Mouse (Mus musculus): ENCODE measurements around the gene Pcsk1n. TPM values are rescaled to one million over a fixed set of nuclear protein-coding genes. Genes with fewer than 3 reads are reported as not detected.

Pcsk1n gene
- total and polyA plus RNA-seq, 3 experiments = not detected

DNA sequence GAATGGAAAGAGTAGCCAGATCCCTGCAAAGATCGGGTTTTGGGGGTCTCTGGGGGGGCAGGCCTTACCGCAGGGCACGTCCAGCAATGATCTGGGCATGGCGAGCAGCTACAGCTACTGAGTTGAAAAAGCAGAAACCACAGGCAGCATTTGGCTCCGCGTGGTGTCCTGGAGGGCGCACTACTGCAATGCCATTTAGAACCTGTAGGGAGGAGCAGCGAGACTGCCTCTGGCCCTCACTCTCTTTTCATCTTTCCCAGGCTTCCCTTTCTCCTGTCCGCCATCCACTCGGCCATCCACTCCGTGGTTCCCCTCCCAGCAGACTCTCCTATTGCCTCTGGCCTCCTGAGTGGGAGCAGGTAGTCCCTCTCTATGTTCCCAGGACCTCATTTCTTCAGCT, 17.3 kb downstream of the Pcsk1n start:
- H3K9ac ChIP-seq (ENCODE audit: control insufficient read depth, low read depth, low read length, poor library complexity, severe bottlenecking) = no peak overlapping the region
- no peaks in the 10 kb centered on the region for H3K36me3 ChIP-seq (ENCODE audit: control insufficient read depth in 1 of 2, insufficient read depth in 2 of 2, low read length in 2 of 2)
- no peaks in the 10 kb centered on the region for H3K9me3 ChIP-seq (replicated peaks; ENCODE audit: insufficient read depth, low read length)
- peak; percentile 44 for DNase-seq (ENCODE audit: low read depth, low spot score)
- H3K4me1 ChIP-seq (ENCODE audit: control insufficient read depth in 1 of 2, insufficient read depth in 2 of 2, low read length in 2 of 2) = no peaks in the 10 kb centered on the region
- H3K4me3 ChIP-seq (ENCODE audit: control insufficient read depth in 1 of 2, insufficient read depth in 1 of 2, low read depth in 2 of 2, low read length in 2 of 2) = no peak overlapping the region
- H3K79me2 ChIP-seq (ENCODE audit: control insufficient read depth, insufficient read depth, low read length, poor library complexity) = no peaks in the 10 kb centered on the region
- H3K27ac ChIP-seq (ENCODE audit: control insufficient read depth, low read depth, low read length) = no peak overlapping the region
- TF ChIP-seq SMC3 (IDR thresholded peaks at IDR 0.05; ENCODE audit: low read depth, low read length) (peak; percentile 27), MYB (IDR thresholded peaks at IDR 0.05; ENCODE audit: low read depth, low read length) (no peak), CTCF (IDR thresholded peaks at IDR 0.05 in 2 of 3, conservative IDR thresholded peaks at IDR 0.05 in 1 of 3; ENCODE audit: control insufficient read depth in 1 of 3, insufficient read depth in 1 of 3, low read depth in 2 of 3, low read length in 3 of 3, poor library complexity in 1 of 3, severe bottlenecking in 1 of 3) (peak; percentile 28 to 44 (median 42); a peak in 5 of 6 replicates)
- H3K27me3 ChIP-seq (ENCODE audit: control insufficient read depth in 1 of 2, insufficient read depth in 2 of 2, low read length in 2 of 2) = no peaks in the 10 kb centered on the region

DNA sequence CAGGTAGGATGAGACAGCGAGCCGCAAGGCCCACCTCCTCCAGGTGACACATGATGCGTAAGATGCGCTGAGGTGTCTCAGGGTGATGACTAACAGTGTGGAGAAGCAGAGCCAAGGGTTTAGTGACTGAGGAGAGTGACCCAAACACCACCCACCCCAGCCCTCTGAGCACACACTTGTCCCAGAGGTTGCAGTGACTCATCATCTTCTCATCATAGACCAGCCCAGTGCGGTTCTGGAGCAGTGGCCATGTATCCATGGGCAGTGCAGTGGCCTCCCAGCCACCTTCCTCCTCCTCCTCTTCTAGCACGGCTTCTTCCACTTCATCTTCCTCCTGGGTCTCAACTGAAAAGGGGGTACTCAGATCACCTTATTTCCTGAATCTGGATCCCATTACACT, 18.0 kb downstream of the Pcsk1n start:
- TF ChIP-seq ETS1 (IDR thresholded peaks at IDR 0.05; ENCODE audit: low read depth, low read length) = no peak
- no peak for TF ChIP-seq CHD2 (IDR thresholded peaks at IDR 0.05; ENCODE audit: low read length)
- no peak for TF ChIP-seq SMC3 (IDR thresholded peaks at IDR 0.05; ENCODE audit: low read depth, low read length)
- Histone ChIP-seq H3K79me2 (ENCODE audit: control insufficient read depth, insufficient read depth, low read length, poor library complexity) (no peaks in the 10 kb centered on the region), H3K4me3 (ENCODE audit: control insufficient read depth in 1 of 2, insufficient read depth in 1 of 2, low read depth in 2 of 2, low read length in 2 of 2) (no peak overlapping the region), H3K27me3 (ENCODE audit: control insufficient read depth in 1 of 2, insufficient read depth in 2 of 2, low read length in 2 of 2) (no peaks in the 10 kb centered on the region), H3K36me3 (ENCODE audit: control insufficient read depth in 1 of 2, insufficient read depth in 2 of 2, low read length in 2 of 2) (no peaks in the 10 kb centered on the region), H3K9ac (ENCODE audit: control insufficient read depth, low read depth, low read length, poor library complexity, severe bottlenecking) (no peak overlapping the region), H3K9me3 (replicated peaks; ENCODE audit: insufficient read depth, low read length) (no peaks in the 10 kb centered on the region), H3K27ac (ENCODE audit: control insufficient read depth, low read depth, low read length) (no peak overlapping the region), H3K4me1 (ENCODE audit: control insufficient read depth in 1 of 2, insufficient read depth in 2 of 2, low read length in 2 of 2) (no peaks in the 10 kb centered on the region)
- DNase-seq (ENCODE audit: low read depth, low spot score) = no peak

DNA sequence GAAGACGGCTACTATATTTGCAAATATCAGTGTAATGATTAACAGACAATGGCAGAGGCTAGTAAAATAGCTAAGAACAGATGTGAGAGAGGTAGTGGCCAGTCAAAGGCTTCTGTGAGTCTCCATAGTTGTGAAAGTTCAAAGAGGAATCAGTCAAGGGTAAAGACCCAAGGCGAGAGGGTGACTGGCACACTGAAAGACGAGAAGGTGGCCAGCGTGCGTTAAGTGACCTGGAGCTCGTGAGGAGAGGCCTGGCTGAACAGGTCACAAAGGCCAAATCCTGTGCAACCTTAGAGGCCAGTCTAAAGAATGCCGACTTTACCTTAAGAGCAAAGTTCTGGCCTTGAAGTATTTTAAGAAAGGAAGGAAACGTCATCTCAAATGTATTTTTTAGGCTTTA, 26.0 kb downstream of the Pcsk1n start:
- Histone ChIP-seq H3K27ac (ENCODE audit: control insufficient read depth, low read depth, low read length) (no peak overlapping the region), H3K4me3 (ENCODE audit: control insufficient read depth in 1 of 2, insufficient read depth in 1 of 2, low read depth in 2 of 2, low read length in 2 of 2) (no peak overlapping the region), H3K9me3 (replicated peaks; ENCODE audit: insufficient read depth, low read length) (no peaks in the 10 kb centered on the region), H3K4me1 (ENCODE audit: control insufficient read depth in 1 of 2, insufficient read depth in 2 of 2, low read length in 2 of 2) (peaks cover 3 to 8% of the 10 kb centered on the region in 2 experiments; a peak in 3 of 4 replicates), H3K27me3 (ENCODE audit: control insufficient read depth in 1 of 2, insufficient read depth in 2 of 2, low read length in 2 of 2) (no peaks in the 10 kb centered on the region), H3K36me3 (ENCODE audit: control insufficient read depth in 1 of 2, insufficient read depth in 2 of 2, low read length in 2 of 2) (peaks cover 0 to 4% of the 10 kb centered on the region in 2 experiments; a peak in 1 of 4 replicates), H3K79me2 (ENCODE audit: control insufficient read depth, insufficient read depth, low read length, poor library complexity) (no peaks in the 10 kb centered on the region), H3K9ac (ENCODE audit: control insufficient read depth, low read depth, low read length, poor library complexity, severe bottlenecking) (no peak overlapping the region)
- TF ChIP-seq SIN3A (IDR thresholded peaks at IDR 0.05; ENCODE audit: low read length) (no peak), MAX (IDR thresholded peaks at IDR 0.05; ENCODE audit: low read length) (no peak), NRF1 (IDR thresholded peaks at IDR 0.05; ENCODE audit: insufficient read depth, low read depth, low read length, poor library complexity, severe bottlenecking) (no peak), BHLHE40 (IDR thresholded peaks at IDR 0.05; ENCODE audit: borderline replicate concordance, low read depth, low read length) (no peak), MEF2A (IDR thresholded peaks at IDR 0.05; ENCODE audit: extremely low read depth, insufficient replicate concordance, low read depth, low read length, poor library complexity, severe bottlenecking) (no peak), USF1 (IDR thresholded peaks at IDR 0.05; ENCODE audit: low read depth, low read length) (no peak), CHD1 (IDR thresholded peaks at IDR 0.05; ENCODE audit: low read depth, low read length) (no peak), HCFC1 (IDR thresholded peaks at IDR 0.05; ENCODE audit: low read depth, low read length) (no peak), POLR2A (IDR thresholded peaks at IDR 0.05; ENCODE audit: control insufficient read depth in 1 of 2, insufficient read depth in 1 of 2, low read depth in 1 of 2, low read length in 2 of 2, poor library complexity in 1 of 2) (no peak), GABPA (IDR thresholded peaks at IDR 0.05; ENCODE audit: low read depth, low read length) (no peak), ZC3H11A (IDR thresholded peaks at IDR 0.05; ENCODE audit: low read depth, low read length) (no peak), ELF1 (IDR thresholded peaks at IDR 0.05; ENCODE audit: low read depth, low read length) (no peak), UBTF (IDR thresholded peaks at IDR 0.05; ENCODE audit: borderline replicate concordance, insufficient read depth, low read depth, low read length) (no peak), RAD21 (IDR thresholded peaks at IDR 0.05; ENCODE audit: low read depth, low read length) (no peak), EP300 (IDR thresholded peaks at IDR 0.05; ENCODE audit: low read depth in 1 of 2, low read length in 2 of 2) (no peak), E2F4 (IDR thresholded peaks at IDR 0.05; ENCODE audit: borderline replicate concordance, low read depth, low read length) (no peak), ZNF384 (IDR thresholded peaks at IDR 0.05; ENCODE audit: low read depth, low read length) (no peak), ZMIZ1 (IDR thresholded peaks at IDR 0.05; ENCODE audit: low read depth, low read length) (no peak), KAT2A (conservative IDR thresholded peaks at IDR 0.05; ENCODE audit: low read depth, low read length) (no peak)
- no peak for DNase-seq (ENCODE audit: low read depth, low spot score)

Data from MEL (cell line).